Mouse (Mus musculus): ENCODE results near the gene Sult1d1. TPM values are rescaled to one million over a fixed set of nuclear protein-coding genes. Genes with fewer than 3 reads are reported as not detected.

Gene Sult1d1
- 66.8 and 72.1 TPM in 2 replicates for polyA plus RNA-seq (2015; fragmentation: Nextera tagmentation; extraction: Ambion mirVana)

- Histone ChIP-seq H3K9ac (replicated peaks; ENCODE audit: low read length) (no peak within 1 kb of the TSS), H3K27ac (ENCODE audit: low read length) (no peak within 1 kb of the TSS), H3K9me3 (ENCODE audit: low read length) (no peaks in the 10 kb centered on the region), H3K4me2 (replicated peaks; ENCODE audit: low read depth, low read length) (no peak within 1 kb of the TSS), H3K4me1 (ENCODE audit: insufficient read depth, low read length) (no peaks in the 10 kb centered on the region), H3K36me3 (ENCODE audit: insufficient read depth, low read length) (no peaks in the 10 kb centered on the region), H3K27me3 (ENCODE audit: insufficient read depth, low read length) (no peaks in the 10 kb centered on the region), H3K4me3 (ENCODE audit: low read length) (no peak within 1 kb of the TSS)
- 64% methylated on average over 5 of the region's 5 CpGs for WGBS
- no peak; the same call in 1 of the 2 replicates for ATAC-seq (ENCODE audit: low FRiP score, low TSS enrichment)
Measured at GRCm38 (mm10) chr5:87568845-87569244, at the start of gene Sult1d1. Gene Sult1d1 (minus strand): TSS chr5:87569027.

GRCm38 (mm10) chr5:87615128-87615390, 46.2 kb upstream of the Sult1d1 start:
- H3K36me3 ChIP-seq (ENCODE audit: insufficient read depth, low read length), result no peaks in the 10 kb centered on the region
- ATAC-seq (ENCODE audit: low FRiP score, low TSS enrichment), result peak; percentile 85; the same call in 1 of the 2 replicates
- H3K4me3 ChIP-seq (ENCODE audit: low read length), result no peak overlapping the region
- no peak overlapping the region for H3K4me2 ChIP-seq (replicated peaks; ENCODE audit: low read depth, low read length)
- no peaks in the 10 kb centered on the region for H3K27me3 ChIP-seq (ENCODE audit: insufficient read depth, low read length)
- no peaks in the 10 kb centered on the region for H3K4me1 ChIP-seq (ENCODE audit: insufficient read depth, low read length)
- H3K9ac ChIP-seq (replicated peaks; ENCODE audit: low read length), result no peak overlapping the region
- peak overlapping the region; percentile 63; the same call in 1 of the 2 replicates for H3K27ac ChIP-seq (ENCODE audit: low read length)
- 82% methylated on average over 2 of the region's 2 CpGs for WGBS
- no peaks in the 10 kb centered on the region for H3K9me3 ChIP-seq (ENCODE audit: low read length)

- Histone ChIP-seq H3K27ac (ENCODE audit: low read length) (peak overlapping the region; percentile 63; the same call in 1 of the 2 replicates), H3K27me3 (ENCODE audit: insufficient read depth, low read length) (no peaks in the 10 kb centered on the region), H3K36me3 (ENCODE audit: insufficient read depth, low read length) (no peaks in the 10 kb centered on the region), H3K4me1 (ENCODE audit: insufficient read depth, low read length) (no peaks in the 10 kb centered on the region), H3K9ac (replicated peaks; ENCODE audit: low read length) (no peak overlapping the region), H3K9me3 (ENCODE audit: low read length) (no peaks in the 10 kb centered on the region), H3K4me2 (replicated peaks; ENCODE audit: low read depth, low read length) (no peak overlapping the region), H3K4me3 (ENCODE audit: low read length) (no peak overlapping the region)
- ATAC-seq (ENCODE audit: low FRiP score, low TSS enrichment), result peak; percentile 90
Measured at GRCm38 (mm10) chr5:87614364-87615127, 45.7 kb upstream of the Sult1d1 start.

- ATAC-seq (ENCODE audit: low FRiP score, low TSS enrichment), result no peak
- Histone ChIP-seq H3K4me3 (ENCODE audit: low read length) (no peak overlapping the region), H3K9me3 (ENCODE audit: low read length) (no peaks in the 10 kb centered on the region), H3K9ac (replicated peaks; ENCODE audit: low read length) (no peak overlapping the region), H3K27ac (ENCODE audit: low read length) (no peak overlapping the region), H3K4me1 (ENCODE audit: insufficient read depth, low read length) (no peaks in the 10 kb centered on the region), H3K4me2 (replicated peaks; ENCODE audit: low read depth, low read length) (no peak overlapping the region), H3K27me3 (ENCODE audit: insufficient read depth, low read length) (no peaks in the 10 kb centered on the region), H3K36me3 (ENCODE audit: insufficient read depth, low read length) (no peaks in the 10 kb centered on the region)
- 63% methylated on average over 3 of the region's 3 CpGs for WGBS
Measured at GRCm38 (mm10) chr5:87601018-87601417, 32.2 kb upstream of the Sult1d1 start.

- Histone ChIP-seq H3K36me3 (ENCODE audit: insufficient read depth, low read length) (no peaks in the 10 kb centered on the region), H3K4me3 (ENCODE audit: low read length) (no peak overlapping the region), H3K9ac (replicated peaks; ENCODE audit: low read length) (no peak overlapping the region), H3K27ac (ENCODE audit: low read length) (no peak overlapping the region), H3K27me3 (ENCODE audit: insufficient read depth, low read length) (no peaks in the 10 kb centered on the region), H3K9me3 (ENCODE audit: low read length) (no peaks in the 10 kb centered on the region), H3K4me1 (ENCODE audit: insufficient read depth, low read length) (no peaks in the 10 kb centered on the region), H3K4me2 (replicated peaks; ENCODE audit: low read depth, low read length) (no peak overlapping the region)
- WGBS, result 70% methylated on average over 2 of the region's 2 CpGs
- no peak for ATAC-seq (ENCODE audit: low FRiP score, low TSS enrichment)
Measured at GRCm38 (mm10) chr5:87597891-87598290, 29.1 kb upstream of the Sult1d1 start.

- Histone ChIP-seq H3K27ac (ENCODE audit: low read length) (no peak within 1 kb of the TSS), H3K9ac (replicated peaks; ENCODE audit: low read length) (no peak within 1 kb of the TSS), H3K9me3 (ENCODE audit: low read length) (no peaks in the 10 kb centered on the region), H3K36me3 (ENCODE audit: insufficient read depth, low read length) (no peaks in the 10 kb centered on the region), H3K4me1 (ENCODE audit: insufficient read depth, low read length) (no peaks in the 10 kb centered on the region), H3K27me3 (ENCODE audit: insufficient read depth, low read length) (no peaks in the 10 kb centered on the region), H3K4me2 (replicated peaks; ENCODE audit: low read depth, low read length) (no peak within 1 kb of the TSS), H3K4me3 (ENCODE audit: low read length) (no peak within 1 kb of the TSS)
- ATAC-seq (ENCODE audit: low FRiP score, low TSS enrichment), result no peak
- WGBS, result 82% methylated on average over 5 of the region's 5 CpGs
Measured at GRCm38 (mm10) chr5:87591494-87591893, 22.7 kb upstream of the Sult1d1 start, which contains the start of gene Sult1e1. Gene Sult1e1 (minus strand): TSS chr5:87591594.

- no peak overlapping the region for H3K9ac ChIP-seq (replicated peaks; ENCODE audit: low read length)
- 83% methylated on average over 2 of the region's 2 CpGs for WGBS
- no peak for ATAC-seq (ENCODE audit: low FRiP score, low TSS enrichment)
- H3K4me3 ChIP-seq (ENCODE audit: low read length), result no peak overlapping the region
- no peaks in the 10 kb centered on the region for H3K9me3 ChIP-seq (ENCODE audit: low read length)
- H3K27ac ChIP-seq (ENCODE audit: low read length), result no peak overlapping the region
- H3K4me1 ChIP-seq (ENCODE audit: insufficient read depth, low read length), result no peaks in the 10 kb centered on the region
- no peak overlapping the region for H3K4me2 ChIP-seq (replicated peaks; ENCODE audit: low read depth, low read length)
- no peaks in the 10 kb centered on the region for H3K27me3 ChIP-seq (ENCODE audit: insufficient read depth, low read length)
- H3K36me3 ChIP-seq (ENCODE audit: insufficient read depth, low read length), result no peaks in the 10 kb centered on the region
Measured at GRCm38 (mm10) chr5:87589916-87590315, 21.1 kb upstream of the Sult1d1 start.

- Histone ChIP-seq H3K4me3 (ENCODE audit: low read length) (no peak overlapping the region), H3K9ac (replicated peaks; ENCODE audit: low read length) (no peak overlapping the region), H3K36me3 (ENCODE audit: insufficient read depth, low read length) (no peaks in the 10 kb centered on the region), H3K9me3 (ENCODE audit: low read length) (no peaks in the 10 kb centered on the region), H3K27ac (ENCODE audit: low read length) (no peak overlapping the region), H3K4me1 (ENCODE audit: insufficient read depth, low read length) (no peaks in the 10 kb centered on the region), H3K27me3 (ENCODE audit: insufficient read depth, low read length) (no peaks in the 10 kb centered on the region), H3K4me2 (replicated peaks; ENCODE audit: low read depth, low read length) (no peak overlapping the region)
- ATAC-seq (ENCODE audit: low FRiP score, low TSS enrichment), result no peak
- WGBS, result 76% methylated on average over 1 of the region's 1 CpGs
Measured at GRCm38 (mm10) chr5:87580389-87580788, 11.6 kb upstream of the Sult1d1 start.

GRCm38 (mm10) chr5:87574174-87574573, 5.3 kb upstream of the Sult1d1 start:
- H3K27me3 ChIP-seq (ENCODE audit: insufficient read depth, low read length), result no peaks in the 10 kb centered on the region
- ATAC-seq (ENCODE audit: low FRiP score, low TSS enrichment), result peak; percentile 39; the same call in 1 of the 2 replicates
- WGBS, result 13% methylated on average over 1 of the region's 1 CpGs

GRCm38 (mm10) chr5:87573490-87573889, 4.7 kb upstream of the Sult1d1 start:
- no peaks in the 10 kb centered on the region for H3K36me3 ChIP-seq (ENCODE audit: insufficient read depth, low read length)
- H3K4me2 ChIP-seq (replicated peaks; ENCODE audit: low read depth, low read length), result peak overlapping the region; percentile 29; the same call in 1 of the 2 replicates
- no peaks in the 10 kb centered on the region for H3K27me3 ChIP-seq (ENCODE audit: insufficient read depth, low read length)
- no peak overlapping the region for H3K9ac ChIP-seq (replicated peaks; ENCODE audit: low read length)
- no peaks in the 10 kb centered on the region for H3K4me1 ChIP-seq (ENCODE audit: insufficient read depth, low read length)
- H3K27ac ChIP-seq (ENCODE audit: low read length), result no peak overlapping the region
- peak; percentile 51; the same call in 1 of the 2 replicates for ATAC-seq (ENCODE audit: low FRiP score, low TSS enrichment)
- no peaks in the 10 kb centered on the region for H3K9me3 ChIP-seq (ENCODE audit: low read length)
- no peak overlapping the region for H3K4me3 ChIP-seq (ENCODE audit: low read length)
- 32% methylated on average over 5 of the region's 5 CpGs for WGBS

More at GRCm38 (mm10) chr5:87574174-87574573, 5.3 kb upstream of the Sult1d1 start:
- H3K36me3 ChIP-seq (ENCODE audit: insufficient read depth, low read length), result no peaks in the 10 kb centered on the region
- H3K9me3 ChIP-seq (ENCODE audit: low read length), result no peaks in the 10 kb centered on the region
- no peak overlapping the region for H3K4me3 ChIP-seq (ENCODE audit: low read length)
- H3K9ac ChIP-seq (replicated peaks; ENCODE audit: low read length), result no peak overlapping the region
- H3K4me2 ChIP-seq (replicated peaks; ENCODE audit: low read depth, low read length), result no peak overlapping the region
- no peaks in the 10 kb centered on the region for H3K4me1 ChIP-seq (ENCODE audit: insufficient read depth, low read length)
- H3K27ac ChIP-seq (ENCODE audit: low read length), result peak overlapping the region; percentile 69; the same call in 1 of the 2 replicates

Data from kidney, embryonic 16.5 days (tissue).